Mouse (Mus musculus): ENCODE data around the gene Spata5. TPM values are rescaled to one million over a fixed set of nuclear protein-coding genes. Genes with fewer than 3 reads are reported as not detected.

The Spata5 gene
- total and polyA plus RNA-seq, 3 experiments, result 35.0 to 52.9 (median 49.7) TPM

- dilution Hi-C loops (cut with MboI; ENCODE audit: extremely low pct_ligation_motif_present, extremely low pct_unique_long_range_greater_than_20kb, low sequenced_read_pairs) (no loop called here), in situ Hi-C loops (cut with MboI; ENCODE audit: low pct_ligation_motif_present, low pct_unique_long_range_greater_than_20kb, low sequenced_read_pairs) (no loop called here)
- no peak for DNase-seq (ENCODE audit: extremely low read depth)
- no peak for TF ChIP-seq CHD2 (IDR thresholded peaks at IDR 0.05; ENCODE audit: low read length)
- TF ChIP-seq ZKSCAN1 (IDR thresholded peaks at IDR 0.05; ENCODE audit: borderline replicate concordance, low read depth, low read length), result no peak
- TF ChIP-seq E2F4 (IDR thresholded peaks at IDR 0.05; ENCODE audit: insufficient replicate concordance, low read depth, low read length), result no peak
- TF ChIP-seq ZMIZ1 (IDR thresholded peaks at IDR 0.05; ENCODE audit: low read depth, low read length), result no peak
- no peak for TF ChIP-seq CTCF (conservative IDR thresholded peaks at IDR 0.05 in 1 of 2, IDR thresholded peaks at IDR 0.05 in 1 of 2; ENCODE audit: low read depth in 2 of 2, low read length in 2 of 2)
- Histone ChIP-seq H3K36me3 (replicated peaks in 1 of 2; ENCODE audit: control insufficient read depth in 1 of 2, insufficient read depth in 1 of 2, low read length in 1 of 2) (no peaks in the 10 kb centered on the region), H3K4me2 (ENCODE audit: insufficient read depth, low read depth, poor library complexity, severe bottlenecking) (no peak overlapping the region), H3K9me3 (replicated peaks; ENCODE audit: low read length) (no peaks in the 10 kb centered on the region), H3K79me2 (replicated peaks; ENCODE audit: control insufficient read depth, extremely low read depth, insufficient read depth, poor library complexity, severe bottlenecking) (no peaks in the 10 kb centered on the region), H3K4me1 (ENCODE audit: control insufficient read depth in 1 of 2, insufficient read depth in 2 of 2) (peaks cover 6 to 14% of the 10 kb centered on the region in 2 experiments), H3K27ac (ENCODE audit: insufficient read depth, low read depth) (no peak overlapping the region), H3K4me3 (replicated peaks in 1 of 3; ENCODE audit: low read depth in 2 of 3, low read length in 2 of 3, poor library complexity in 1 of 3) (no peak overlapping the region), H3K27me3 (replicated peaks) (no peaks in the 10 kb centered on the region), H3K9ac (ENCODE audit: insufficient read depth, low read depth) (no peak overlapping the region)
Measured at GRCm38 (mm10) chr3:37396930-37397608, 22.6 kb upstream of the Spata5 start.

- no peak for TF ChIP-seq MEF2A (IDR thresholded peaks at IDR 0.05; ENCODE audit: borderline replicate concordance, low read depth, low read length)
- no peak for TF ChIP-seq EP300 (IDR thresholded peaks at IDR 0.05; ENCODE audit: low read length)
- TF ChIP-seq RCOR1 (conservative IDR thresholded peaks at IDR 0.05; ENCODE audit: low read depth, low read length), result no peak
- no peak for TF ChIP-seq TCF12 (IDR thresholded peaks at IDR 0.05; ENCODE audit: low read depth, low read length)
- TF ChIP-seq NELFE (IDR thresholded peaks at IDR 0.05; ENCODE audit: low read depth, low read length), result no peak
- no peak for TF ChIP-seq IRF4 (IDR thresholded peaks at IDR 0.05; ENCODE audit: low read depth, low read length)
- TF ChIP-seq E2F4 (IDR thresholded peaks at IDR 0.05; ENCODE audit: insufficient replicate concordance, low read depth, low read length), result no peak
- TF ChIP-seq NRF1 (IDR thresholded peaks at IDR 0.05; ENCODE audit: low read depth, low read length), result no peak
- TF ChIP-seq ZNF384 (IDR thresholded peaks at IDR 0.05; ENCODE audit: low read depth, low read length), result no peak
- no peak for TF ChIP-seq ZKSCAN1 (IDR thresholded peaks at IDR 0.05; ENCODE audit: borderline replicate concordance, low read depth, low read length)
- TF ChIP-seq GABPA (IDR thresholded peaks at IDR 0.05; ENCODE audit: insufficient replicate concordance, low read depth, low read length), result no peak
- TF ChIP-seq ELF1 (IDR thresholded peaks at IDR 0.05; ENCODE audit: low read depth, low read length), result no peak
- TF ChIP-seq KAT2A (IDR thresholded peaks at IDR 0.05; ENCODE audit: insufficient replicate concordance, low read length), result no peak
- TF ChIP-seq JUN (IDR thresholded peaks at IDR 0.05; ENCODE audit: insufficient read depth, low read depth, low read length), result no peak
- no peak overlapping the region for H3K27ac ChIP-seq (ENCODE audit: insufficient read depth, low read depth)
- no peak overlapping the region for H3K4me2 ChIP-seq (ENCODE audit: insufficient read depth, low read depth, poor library complexity, severe bottlenecking)
- H3K9ac ChIP-seq (ENCODE audit: insufficient read depth, low read depth), result no peak overlapping the region
- DNase-seq (ENCODE audit: extremely low read depth), result no peak
- H3K79me2 ChIP-seq (replicated peaks; ENCODE audit: control insufficient read depth, extremely low read depth, insufficient read depth, poor library complexity, severe bottlenecking), result no peaks in the 10 kb centered on the region
- dilution Hi-C loops (cut with MboI; ENCODE audit: extremely low pct_ligation_motif_present, extremely low pct_unique_long_range_greater_than_20kb, low sequenced_read_pairs), result no loop called here
- H3K9me3 ChIP-seq (replicated peaks; ENCODE audit: low read length), result no peaks in the 10 kb centered on the region
- H3K4me1 ChIP-seq (ENCODE audit: control insufficient read depth in 1 of 2, insufficient read depth in 2 of 2), result peaks cover 6 to 14% of the 10 kb centered on the region in 2 experiments
- no peaks in the 10 kb centered on the region for H3K36me3 ChIP-seq (replicated peaks in 1 of 2; ENCODE audit: control insufficient read depth in 1 of 2, insufficient read depth in 1 of 2, low read length in 1 of 2)
- no peaks in the 10 kb centered on the region for H3K27me3 ChIP-seq (replicated peaks)
- H3K4me3 ChIP-seq (replicated peaks in 1 of 3; ENCODE audit: low read depth in 2 of 3, low read length in 2 of 3, poor library complexity in 1 of 3), result no peak overlapping the region
- in situ Hi-C loops (cut with MboI; ENCODE audit: low pct_ligation_motif_present, low pct_unique_long_range_greater_than_20kb, low sequenced_read_pairs), result no loop called here
Measured at GRCm38 (mm10) chr3:37397646-37398045, 22.1 kb upstream of the Spata5 start.
